Mouse (Mus musculus) liver, adult 2 months (tissue): ENCODE results near the gene Gm7138. TPM values are rescaled to one million over a fixed set of nuclear protein-coding genes. Genes with fewer than 3 reads are reported as not detected.
"Not testable (repeated sequence)": the region's sequence is repeated elsewhere in the genome, so short reads cannot be mapped to it uniquely, and the experiment has no call there.

ENCODE experiments used
- DNase-seq: peaks from one replicate; pipeline ENCODE4 v3.0.0-alpha.2; 2011; ENCODE audit warnings: low read depth, low spot score; ENCODE audit errors: extremely low read depth
- H3K27ac ChIP-seq: fragments of 200-500 bp; replicated peaks from 2 replicates; pipeline ENCODE4 v1.5.1; 2012; ENCODE audit warnings: low read depth, mild to moderate bottlenecking, control low read depth, inconsistent platforms, low read length; ENCODE audit not compliant: insufficient read depth
- H3K27me3 ChIP-seq: fragments of 200-500 bp; 2 replicates; pipeline ENCODE4 v1.6.1; 2012; ENCODE audit warnings: mild to moderate bottlenecking, moderate library complexity, low read length, inconsistent platforms; ENCODE audit not compliant: control insufficient read depth, insufficient read depth
- H3K36me3 ChIP-seq: fragments of 200-500 bp; 2 replicates; pipeline ENCODE4 v1.6.1; 2012; ENCODE audit warnings: low read length, inconsistent platforms; ENCODE audit not compliant: control insufficient read depth, insufficient read depth
- H3K4me1 ChIP-seq: fragments of 200-500 bp; 2 replicates; pipeline ENCODE4 v1.6.1; 2011; ENCODE audit warnings: low read length; ENCODE audit not compliant: control insufficient read depth, insufficient read depth
- H3K4me3 ChIP-seq: fragments of 200-500 bp; 2 replicates; pipeline ENCODE4 v1.5.1; 2011; ENCODE audit warnings: low read depth, mild to moderate bottlenecking, control low read depth, low read length, moderate library complexity; ENCODE audit not compliant: insufficient read depth
- H3K79me2 ChIP-seq: fragments of 200-500 bp; 2 replicates; pipeline ENCODE4 v1.6.1; 2012; ENCODE audit warnings: inconsistent platforms, mild to moderate bottlenecking, low read length, moderate library complexity; ENCODE audit not compliant: control insufficient read depth, insufficient read depth
- H3K9ac ChIP-seq: fragments of 200-500 bp; 2 replicates; pipeline ENCODE4 v1.6.1; 2012; ENCODE audit warnings: low read depth, mild to moderate bottlenecking, control low read depth, inconsistent platforms, low read length
- CTCF ChIP-seq: fragments of 200-500 bp; IDR thresholded peaks from 2 replicates; pipeline ENCODE4 v1.5.1; 2011; ENCODE audit warnings: low read depth, low read length, control low read depth
- POLR2A ChIP-seq: fragments of 200-500 bp; IDR thresholded peaks from 2 replicates; pipeline ENCODE4 v1.6.1; 2011; ENCODE audit warnings: low read length, control low read depth; ENCODE audit not compliant: insufficient read depth; ENCODE audit errors: extremely low read depth
- WGBS: fragments of 180-500 bp; shearing (Covaris S2); methylation state at CpG from one replicate; pipeline ENCODE4 v1.1.7; 2018; 5-methylcytosine and 5-hydroxymethylcytosine counted together
- polyA plus RNA-seq: library from polyadenylated mRNA; depleted of rRNA; stranded (reverse); fragments of >200 nt; gene quantifications from 2 replicates; pipeline ENCODE4 v1.2.3, GENCODE M21; 2012
- total RNA-seq: library from RNA; depleted of rRNA; stranded (reverse); fragments of >200 nt; gene quantifications from 2 replicates; pipeline ENCODE4 v1.2.3, GENCODE M21; 2014

Gene Gm7138
- total and polyA plus RNA-seq, 2 experiments = not detected

GRCm38 (mm10) chr10:77752312-77752711 is 24.4 kb downstream of the Gm7138 start:
- peak; percentile 20; the same call in 1 of the 2 replicates for TF ChIP-seq CTCF
- 67% methylated on average over 3 of the region's 3 CpGs for WGBS

GRCm38 (mm10) chr10:77751254-77751653 is 25.5 kb downstream of the Gm7138 start, which contains the start of gene Gm9736:
Gm9736 (minus strand) TSS chr10:77751354.
- H3K27me3 ChIP-seq, H3K9ac ChIP-seq, H3K36me3 ChIP-seq, DNase-seq, H3K27ac ChIP-seq, H3K4me3 ChIP-seq, H3K4me1 ChIP-seq, H3K79me2 ChIP-seq: not testable (repeated sequence)
- 67% methylated on average over 1 of the region's 1 CpGs for WGBS

More at GRCm38 (mm10) chr10:77752312-77752711, 24.4 kb downstream of the Gm7138 start:
- not testable (repeated sequence) for H3K27me3 ChIP-seq, H3K4me1 ChIP-seq, DNase-seq, H3K27ac ChIP-seq, H3K9ac ChIP-seq, H3K79me2 ChIP-seq, H3K36me3 ChIP-seq, H3K4me3 ChIP-seq

- not testable (repeated sequence) for H3K36me3 ChIP-seq, H3K4me1 ChIP-seq, H3K27me3 ChIP-seq, H3K79me2 ChIP-seq, H3K4me3 ChIP-seq, H3K9ac ChIP-seq, H3K27ac ChIP-seq
- 58% methylated on average over 1 of the region's 1 CpGs for WGBS
- DNase-seq = peak; percentile 5
These were observed 26.1 kb downstream of the Gm7138 start for GRCm38 (mm10) chr10:77750686-77751085.

- not testable (repeated sequence) for H3K4me3 ChIP-seq, H3K79me2 ChIP-seq, H3K9ac ChIP-seq, H3K4me1 ChIP-seq, H3K36me3 ChIP-seq, H3K27ac ChIP-seq, H3K27me3 ChIP-seq, DNase-seq
- 67% methylated on average over 5 of the region's 5 CpGs for WGBS
These were observed 34.6 kb downstream of the Gm7138 start, which contains the start of gene Gm18596 for GRCm38 (mm10) chr10:77741924-77742688. Gm18596 (minus strand) TSS chr10:77742638.

- 75% methylated on average over 4 of the region's 4 CpGs for WGBS
- no peaks in the 10 kb centered on the region for H3K36me3 ChIP-seq
- no peak for DNase-seq
- H3K27ac ChIP-seq = no peak overlapping the region
- no peaks in the 10 kb centered on the region for H3K27me3 ChIP-seq
- TF ChIP-seq CTCF (no peak), POLR2A (no peak)
- H3K9ac ChIP-seq = no peak overlapping the region
- no peak overlapping the region for H3K4me3 ChIP-seq
- no peaks in the 10 kb centered on the region for H3K79me2 ChIP-seq
- no peaks in the 10 kb centered on the region for H3K4me1 ChIP-seq
These were observed 37.8 kb downstream of the Gm7138 start for GRCm38 (mm10) chr10:77738929-77739328.

GRCm38 (mm10) chr10:77735928-77736327 is 40.8 kb downstream of the Gm7138 start:
- H3K4me3 ChIP-seq = no peak overlapping the region
- H3K36me3 ChIP-seq = no peaks in the 10 kb centered on the region
- no peak for DNase-seq
- H3K79me2 ChIP-seq = no peaks in the 10 kb centered on the region
- H3K4me1 ChIP-seq = no peaks in the 10 kb centered on the region
- WGBS = 100% methylated on average over 1 of the region's 1 CpGs
- H3K9ac ChIP-seq = no peak overlapping the region
- H3K27ac ChIP-seq = no peak overlapping the region
- TF ChIP-seq CTCF (no peak), POLR2A (no peak)
- no peaks in the 10 kb centered on the region for H3K27me3 ChIP-seq
